Mouse (Mus musculus): ENCODE measurements around the gene Atxn1. TPM values are rescaled to one million over a fixed set of nuclear protein-coding genes. Genes with fewer than 3 reads are reported as not detected.
A peak's percentile ranks its signal among the peaks of the same experiment; 100 is the strongest.

Gene Atxn1
- total and polyA plus RNA-seq, 3 experiments, result 8.0 to 13.1 (median 9.7) TPM

GRCm38 (mm10) chr13:45911848-45912247, 53.0 kb downstream of the Atxn1 start:
- TF ChIP-seq ELF1 (IDR thresholded peaks at IDR 0.05; ENCODE audit: low read depth, low read length) (no peak), RCOR1 (conservative IDR thresholded peaks at IDR 0.05; ENCODE audit: low read depth, low read length) (no peak), MXI1 (IDR thresholded peaks at IDR 0.05; ENCODE audit: low read depth, low read length) (0 out of 2 replicates have a peak, but pooled peaks have one; percentile 25), ZMIZ1 (IDR thresholded peaks at IDR 0.05; ENCODE audit: low read depth, low read length) (no peak), POLR2AphosphoS2 (IDR thresholded peaks at IDR 0.05; ENCODE audit: low read depth, low read length) (no peak), ZNF384 (IDR thresholded peaks at IDR 0.05; ENCODE audit: low read depth, low read length) (no peak), MEF2A (IDR thresholded peaks at IDR 0.05; ENCODE audit: borderline replicate concordance, low read depth, low read length) (no peak), HCFC1 (IDR thresholded peaks at IDR 0.05; ENCODE audit: low read depth, low read length) (0 out of 2 replicates have a peak, but pooled peaks have one; percentile 10), SIN3A (IDR thresholded peaks at IDR 0.05; ENCODE audit: low read length) (no peak), NELFE (IDR thresholded peaks at IDR 0.05; ENCODE audit: low read depth, low read length) (no peak), USF2 (conservative IDR thresholded peaks at IDR 0.05; ENCODE audit: low read depth, low read length) (no peak), NRF1 (IDR thresholded peaks at IDR 0.05; ENCODE audit: low read depth, low read length) (no peak), POLR2A (IDR thresholded peaks at IDR 0.05; ENCODE audit: low read depth, low read length) (no peak), MYC (IDR thresholded peaks at IDR 0.05; ENCODE audit: low read depth, low read length) (no peak), E2F4 (IDR thresholded peaks at IDR 0.05; ENCODE audit: insufficient replicate concordance, low read depth, low read length) (no peak), USF1 (IDR thresholded peaks at IDR 0.05; ENCODE audit: low read depth, low read length) (no peak), JUN (IDR thresholded peaks at IDR 0.05; ENCODE audit: insufficient read depth, low read depth, low read length) (no peak), CHD1 (IDR thresholded peaks at IDR 0.05; ENCODE audit: low read depth, low read length) (0 out of 2 replicates have a peak, but pooled peaks have one; percentile 26), BHLHE40 (IDR thresholded peaks at IDR 0.05; ENCODE audit: low read depth, low read length) (no peak), SMC3 (IDR thresholded peaks at IDR 0.05; ENCODE audit: low read depth, low read length) (no peak), ZC3H11A (IDR thresholded peaks at IDR 0.05; ENCODE audit: low read depth, low read length) (no peak), KAT2A (IDR thresholded peaks at IDR 0.05; ENCODE audit: insufficient replicate concordance, low read length) (no peak), TBP (conservative IDR thresholded peaks at IDR 0.05; ENCODE audit: low read depth, low read length) (no peak), UBTF (IDR thresholded peaks at IDR 0.05; ENCODE audit: low read depth, low read length) (no peak), ETS1 (conservative IDR thresholded peaks at IDR 0.05; ENCODE audit: low read depth, low read length) (peak; percentile 18; the same call in 1 of the 2 replicates), CHD2 (IDR thresholded peaks at IDR 0.05; ENCODE audit: low read length) (no peak), MAX (IDR thresholded peaks at IDR 0.05; ENCODE audit: low read length) (peak; percentile 52), IRF4 (IDR thresholded peaks at IDR 0.05; ENCODE audit: low read depth, low read length) (no peak), MAFK (IDR thresholded peaks at IDR 0.05; ENCODE audit: insufficient replicate concordance, low read length) (no peak)
- Histone ChIP-seq H3K27ac (ENCODE audit: insufficient read depth, low read depth) (peak overlapping the region; percentile 74), H3K36me3 (replicated peaks in 1 of 2; ENCODE audit: control insufficient read depth in 1 of 2, insufficient read depth in 1 of 2, low read length in 1 of 2) (peaks cover 0 to 36% of the 10 kb centered on the region in 2 experiments)

More at GRCm38 (mm10) chr13:45911848-45912247, 53.0 kb downstream of the Atxn1 start:
- Histone ChIP-seq H3K4me2 (ENCODE audit: insufficient read depth, low read depth, poor library complexity, severe bottlenecking) (0 out of 2 replicates have a peak overlapping the region, but pooled peaks have one; percentile 62), H3K79me2 (replicated peaks; ENCODE audit: control insufficient read depth, extremely low read depth, insufficient read depth, poor library complexity, severe bottlenecking) (peaks cover 46% of the 10 kb centered on the region), H3K9me3 (replicated peaks; ENCODE audit: low read length) (no peaks in the 10 kb centered on the region), H3K27me3 (replicated peaks) (no peaks in the 10 kb centered on the region), H3K4me1 (ENCODE audit: control insufficient read depth in 1 of 2, insufficient read depth in 2 of 2) (peaks cover 51 to 97% of the 10 kb centered on the region in 2 experiments), H3K9ac (ENCODE audit: insufficient read depth, low read depth) (no peak overlapping the region), H3K4me3 (replicated peaks in 1 of 3; ENCODE audit: low read depth in 2 of 3, low read length in 2 of 3, poor library complexity in 1 of 3) (peak overlapping the region in 1 of 3 experiments; percentile 38)
- peak; percentile 68 for DNase-seq (ENCODE audit: extremely low read depth)
- dilution Hi-C loops (cut with MboI; ENCODE audit: extremely low pct_ligation_motif_present, extremely low pct_unique_long_range_greater_than_20kb, low sequenced_read_pairs) (no loop called here), in situ Hi-C loops (cut with MboI; ENCODE audit: low pct_ligation_motif_present, low pct_unique_long_range_greater_than_20kb, low sequenced_read_pairs) (no loop called here)
